Mouse (Mus musculus) kidney, adult 2 months (tissue): Measurements from ENCODE around the gene Ttc30b. TPM values are rescaled to one million over a fixed set of nuclear protein-coding genes. Genes with fewer than 3 reads are reported as not detected.

ENCODE experiments used
- DNase-seq: peaks from one replicate; pipeline ENCODE4 v3.0.0; 2021
- H3K27ac ChIP-seq: fragments of 200-500 bp; 2 replicates; pipeline ENCODE4 v1.5.1; 2012; ENCODE audit warnings: low read depth, low read length, control low read depth, inconsistent platforms; ENCODE audit not compliant: insufficient read depth
- H3K27me3 ChIP-seq: fragments of 200-500 bp; replicated peaks from 2 replicates; pipeline ENCODE4 v1.6.1; 2012; ENCODE audit warnings: mild to moderate bottlenecking, moderate library complexity, low read length, inconsistent platforms; ENCODE audit not compliant: control insufficient read depth, insufficient read depth
- H3K36me3 ChIP-seq: fragments of 200-500 bp; 2 replicates; pipeline ENCODE4 v1.6.1; 2012; ENCODE audit warnings: mild to moderate bottlenecking, moderate library complexity, low read length, inconsistent platforms; ENCODE audit not compliant: control insufficient read depth, insufficient read depth
- H3K4me1 ChIP-seq: fragments of 200-500 bp; 2 replicates; pipeline ENCODE4 v1.6.1; 2011; ENCODE audit warnings: low read length; ENCODE audit not compliant: control insufficient read depth, insufficient read depth
- H3K4me3 ChIP-seq: fragments of 200-500 bp; 2 replicates; pipeline ENCODE4 v1.5.1; 2011; ENCODE audit warnings: mild to moderate bottlenecking, low read depth, low read length, control low read depth; ENCODE audit not compliant: insufficient read depth
- CTCF ChIP-seq: fragments of 200-500 bp; conservative IDR thresholded peaks from 2 replicates; pipeline ENCODE4 v1.5.1; 2011; ENCODE audit warnings: low read depth, mild to moderate bottlenecking, control low read depth, low read length, moderate library complexity, mixed read lengths; ENCODE audit not compliant: insufficient read depth, insufficient read length
- POLR2A ChIP-seq: fragments of 200-500 bp; IDR thresholded peaks from one replicate; pipeline ENCODE4 v1.6.1; 2011; ENCODE audit warnings: low read depth, low read length, control low read depth
- WGBS: fragments of 180-500 bp; shearing (Covaris S2); methylation state at CpG from one replicate; pipeline ENCODE4 v1.1.7; 2018; 5-methylcytosine and 5-hydroxymethylcytosine counted together
- polyA plus RNA-seq: library from polyadenylated mRNA; depleted of rRNA; stranded (reverse); fragments of >200 nt; gene quantifications from 2 replicates; pipeline ENCODE4 v1.2.3, GENCODE M21; 2012; rRNA removed

Ttc30b gene
- polyA plus RNA-seq, 1 experiment = 9.4 TPM

- no peak overlapping the region for H3K27ac ChIP-seq
- H3K4me1 ChIP-seq = no peaks in the 10 kb centered on the region
- TF ChIP-seq POLR2A = no peak
- TF ChIP-seq CTCF = no peak
- no peaks in the 10 kb centered on the region for H3K27me3 ChIP-seq
- no peak overlapping the region for H3K4me3 ChIP-seq
- 86% methylated on average over 3 of the region's 3 CpGs for WGBS
- peaks cover 2% of the 10 kb centered on the region; the same call in 1 of the 2 replicates for H3K36me3 ChIP-seq
- DNase-seq = no peak
Observed at GRCm38 (mm10) chr2:75915040-75915439, 23.3 kb downstream of the Ttc30b start.

DNA sequence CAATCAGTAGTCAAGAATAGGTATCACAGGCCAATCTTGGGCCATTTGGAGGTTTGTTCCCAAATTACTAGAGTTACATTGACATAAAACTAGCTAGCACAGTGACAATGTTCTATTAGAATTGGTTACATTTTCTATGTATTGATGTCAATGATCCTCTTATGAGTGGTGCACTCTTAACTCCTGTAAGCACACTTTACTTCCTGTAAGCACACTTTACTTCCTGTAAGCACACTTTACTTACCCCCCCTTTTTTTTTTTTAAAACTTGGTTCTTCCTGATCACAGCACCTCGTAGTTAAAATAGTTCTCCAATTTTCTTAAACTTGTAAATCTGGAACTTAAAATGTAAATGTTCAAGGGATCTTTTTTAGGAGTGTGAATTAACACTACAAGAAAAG is 31.2 kb downstream of the Ttc30b start:
- Histone ChIP-seq H3K27ac (no peak overlapping the region), H3K27me3 (no peaks in the 10 kb centered on the region), H3K4me1 (no peaks in the 10 kb centered on the region), H3K36me3 (peaks cover 3% of the 10 kb centered on the region; the same call in 1 of the 2 replicates), H3K4me3 (no peak overlapping the region)
- 67% methylated on average over 1 of the region's 1 CpGs for WGBS
- no peak for DNase-seq
- TF ChIP-seq CTCF (no peak), POLR2A (no peak)

GRCm38 (mm10) chr2:75901869-75902268 is 36.5 kb downstream of the Ttc30b start:
- DNase-seq = no peak
- H3K4me3 ChIP-seq = no peak overlapping the region
- 95% methylated on average over 9 of the region's 9 CpGs for WGBS
- no peak for TF ChIP-seq POLR2A
- no peak for TF ChIP-seq CTCF
- no peaks in the 10 kb centered on the region for H3K4me1 ChIP-seq
- no peak overlapping the region for H3K27ac ChIP-seq
- H3K36me3 ChIP-seq = peaks cover 1% of the 10 kb centered on the region; the same call in 1 of the 2 replicates
- no peaks in the 10 kb centered on the region for H3K27me3 ChIP-seq

- WGBS = 80% methylated on average over 1 of the region's 1 CpGs
- no peak for DNase-seq
- TF ChIP-seq CTCF (no peak), POLR2A (no peak)
Observed at GRCm38 (mm10) chr2:75900281-75900680, 38.1 kb downstream of the Ttc30b start.

GRCm38 (mm10) chr2:75895711-75896110 is 42.7 kb downstream of the Ttc30b start:
- no peaks in the 10 kb centered on the region; the same call in 1 of the 2 replicates for H3K4me1 ChIP-seq
- no peak for TF ChIP-seq POLR2A
- no peak for TF ChIP-seq CTCF
- H3K27ac ChIP-seq = no peak overlapping the region
- no peak overlapping the region for H3K4me3 ChIP-seq
- no peak for DNase-seq
- 75% methylated on average over 5 of the region's 5 CpGs for WGBS
- peaks cover 2% of the 10 kb centered on the region for H3K36me3 ChIP-seq
- no peaks in the 10 kb centered on the region for H3K27me3 ChIP-seq

More at GRCm38 (mm10) chr2:75900281-75900680, 38.1 kb downstream of the Ttc30b start:
- Histone ChIP-seq H3K36me3 (peaks cover 2% of the 10 kb centered on the region), H3K27me3 (no peaks in the 10 kb centered on the region), H3K27ac (no peak overlapping the region), H3K4me3 (no peak overlapping the region), H3K4me1 (no peaks in the 10 kb centered on the region)

- WGBS = 59% methylated on average over 4 of the region's 4 CpGs
- H3K4me1 ChIP-seq = no peaks in the 10 kb centered on the region; the same call in 1 of the 2 replicates
Observed at GRCm38 (mm10) chr2:75891981-75892380, 46.4 kb downstream of the Ttc30b start.

More at GRCm38 (mm10) chr2:75891981-75892380, 46.4 kb downstream of the Ttc30b start:
- no peak for DNase-seq
- H3K4me3 ChIP-seq = no peak overlapping the region
- no peaks in the 10 kb centered on the region for H3K27me3 ChIP-seq
- H3K36me3 ChIP-seq = peaks cover 2% of the 10 kb centered on the region
- TF ChIP-seq CTCF (no peak), POLR2A (no peak)
- no peak overlapping the region for H3K27ac ChIP-seq

Other genes with a start within 250 kb of the Ttc30b start
- 58.0 and 59.5 TPM in 2 replicates for gene Nfe2l2, start 233.9 kb downstream of the Ttc30b start, polyA plus RNA-seq
- 13.3 and 14.8 TPM in 2 replicates for gene Agps, start 106.4 kb downstream of the Ttc30b start, polyA plus RNA-seq
- 0.20 and 0.38 TPM in 2 replicates for gene Ttc30a2, start 39.6 kb upstream of the Ttc30b start, polyA plus RNA-seq
- 2.8 and 3.7 TPM in 2 replicates for gene Ttc30a1, start 43.4 kb upstream of the Ttc30b start, polyA plus RNA-seq